Mouse (Mus musculus) frontal cortex, postnatal 25 days (tissue): ENCODE data around the gene Dnali1.

Experiments used
- DNase-seq, 2 experiments: peaks; one replicate each; pipeline ENCODE4 v3.0.0; 2022; ENCODE audit warnings: low spot score in 2 of 2

The Dnali1 gene

GRCm38 (mm10) chr4:125034341-125034740 lies 31.2 kb downstream of the Dnali1 start:
- DNase-seq: no peak

- peak; percentile 75 to 83 for DNase-seq
These were observed 35.5 kb downstream of the Dnali1 start for GRCm38 (mm10) chr4:125029891-125030614.

GRCm38 (mm10) chr4:125020780-125021538 lies 44.5 kb downstream of the Dnali1 start:
- no peak for DNase-seq

- DNase-seq: no peak
These were observed 48.1 kb downstream of the Dnali1 start for GRCm38 (mm10) chr4:125017431-125017830.

- no peak for DNase-seq
These were observed 49.5 kb downstream of the Dnali1 start, which contains the start of gene Gnl2 for GRCm38 (mm10) chr4:125015806-125016635. Gnl2 (plus strand) TSS chr4:125016585.

- no peak for DNase-seq
These were observed 56.8 kb downstream of the Dnali1 start for GRCm38 (mm10) chr4:125008712-125009111.

GRCm38 (mm10) chr4:125008220-125008619 lies 57.3 kb downstream of the Dnali1 start:
- DNase-seq: no peak

- DNase-seq: no peak
These were observed 58.0 kb downstream of the Dnali1 start for GRCm38 (mm10) chr4:125007460-125007859.
